Mouse (Mus musculus) limb, embryonic 14.5 days (tissue): ENCODE results near the gene Klf5. TPM values are rescaled to one million over a fixed set of nuclear protein-coding genes. Genes with fewer than 3 reads are reported as not detected.
A peak's percentile ranks its signal among the peaks of the same experiment; 100 is the strongest.

ENCODE experiments used
- ATAC-seq: fragments of 200-750 bp; cut with Nextera tagmentation; 2 replicates; pipeline ENCODE4 v1.8.0; 2017; ENCODE audit warnings: low read depth, moderate number of reproducible peaks, moderate TSS enrichment; ENCODE audit not compliant: low FRiP score
- DNase-seq: peaks from one replicate; pipeline ENCODE4 v3.0.0-alpha.2; 2015; ENCODE audit warnings: low spot score
- H3K27ac ChIP-seq: fragments of 300-500 bp; sonication (generic); replicated peaks from 2 replicates; pipeline ENCODE4 v1.5.1; 2014; ENCODE audit warnings: low read depth, mild to moderate bottlenecking, low read length, moderate library complexity, mixed read lengths
- H3K27me3 ChIP-seq: fragments of 300-500 bp; sonication (generic); 2 replicates; pipeline ENCODE4 v1.6.1; 2014; ENCODE audit warnings: low read length, mixed read lengths; ENCODE audit not compliant: control insufficient read depth, insufficient read depth
- H3K36me3 ChIP-seq: fragments of 300-500 bp; sonication (generic); 2 replicates; pipeline ENCODE4 v1.6.1; 2014; ENCODE audit warnings: mild to moderate bottlenecking, low read length, moderate library complexity, mixed read lengths; ENCODE audit not compliant: control insufficient read depth, insufficient read depth
- H3K4me1 ChIP-seq: fragments of 300-500 bp; sonication (generic); 2 replicates; pipeline ENCODE4 v1.6.1; 2014; ENCODE audit warnings: antibody characterized with exemption, low read length, mixed read lengths; ENCODE audit not compliant: control insufficient read depth, insufficient read depth
- H3K4me2 ChIP-seq: fragments of 300-500 bp; sonication (generic); replicated peaks from 2 replicates; pipeline ENCODE4 v1.6.1; 2014; ENCODE audit warnings: low read depth, mild to moderate bottlenecking, low read length, moderate library complexity; ENCODE audit not compliant: severe bottlenecking
- H3K4me3 ChIP-seq: fragments of 300-500 bp; sonication (generic); replicated peaks from 2 replicates; pipeline ENCODE4 v1.5.1; 2014; ENCODE audit warnings: low read length
- H3K9ac ChIP-seq: fragments of 300-500 bp; sonication (generic); 2 replicates; pipeline ENCODE4 v1.6.1; 2014; ENCODE audit warnings: mild to moderate bottlenecking, low read depth, low read length, moderate library complexity; ENCODE audit not compliant: severe bottlenecking
- H3K9me3 ChIP-seq: fragments of 300-500 bp; sonication (generic); 2 replicates; pipeline ENCODE4 v1.6.1; 2016; ENCODE audit warnings: low read length; ENCODE audit not compliant: control insufficient read depth
- POLR2A ChIP-seq: fragments of 200-500 bp; IDR thresholded peaks from 2 replicates; pipeline ENCODE4 v1.8.0; 2012; ENCODE audit warnings: inconsistent platforms, mild to moderate bottlenecking, moderate library complexity, borderline replicate concordance; ENCODE audit not compliant: insufficient read depth, insufficient read length; ENCODE audit errors: extremely low read depth
- WGBS: fragments of 180-500 bp; shearing (Covaris S2); extraction: QIAGEN DNeasy Blood & Tissue Kit; methylation state at CpG from one replicate; pipeline ENCODE4 v1.1.7; 2014; 5-methylcytosine and 5-hydroxymethylcytosine counted together
- polyA plus RNA-seq, 2 experiments: library from polyadenylated mRNA; depleted of rRNA in 1 of 2; stranded (reverse) in 1 of 2; unstranded in 1 of 2; fragments of >200 nt; fragmentation: Nextera tagmentation in 1 of 2; extraction: Ambion mirVana in 1 of 2; gene quantifications; 2 replicates each; pipeline versions ENCODE4 v1.2.1 to v1.2.3; 2012 to 2014

Gene Klf5
- polyA plus RNA-seq (2012; rRNA removed) = 22.7 and 23.4 TPM in 2 replicates
- 42.6 and 46.7 TPM in 2 replicates for polyA plus RNA-seq (2014; fragmentation: Nextera tagmentation; extraction: Ambion mirVana)

DNA sequence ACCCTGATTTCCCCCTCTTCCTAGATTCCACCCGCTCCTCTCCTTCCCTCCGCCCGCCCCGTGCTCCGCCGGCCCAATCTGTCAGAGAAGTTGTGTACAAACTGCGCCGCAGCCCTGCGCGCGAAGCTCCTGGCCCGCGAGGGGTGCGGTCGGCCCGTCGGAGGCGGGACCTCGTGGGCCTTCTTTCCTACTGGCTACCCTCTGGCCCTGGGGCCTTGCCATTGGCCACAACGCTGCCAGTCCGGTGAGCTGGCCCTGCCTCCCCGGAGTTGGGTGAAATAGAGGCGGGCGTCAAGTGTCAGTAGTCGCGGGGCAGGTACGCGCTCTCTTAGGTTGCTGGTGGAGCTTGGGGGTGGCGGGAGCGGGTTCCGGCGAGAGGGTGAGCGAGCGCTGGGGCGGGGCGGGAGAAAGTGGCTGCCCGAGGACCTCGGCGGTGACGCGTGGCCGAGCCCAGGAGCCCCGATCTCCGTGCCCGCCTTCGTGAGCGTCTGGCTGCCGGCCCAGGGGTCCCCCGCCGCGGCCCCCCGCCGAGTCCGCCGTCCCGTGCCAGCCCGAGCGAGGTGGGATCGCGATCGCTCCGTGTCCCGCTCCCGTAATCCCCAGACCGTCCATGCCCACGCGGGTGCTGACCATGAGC, at the start of gene Klf5:
Gene Klf5 (plus strand): TSS at position 307 of the 637 bp plus-strand sequence.
- H3K9ac ChIP-seq = peak within 1 kb of the TSS; percentile 78
- 0 out of 2 replicates have a peak, but pooled peaks cover 3% of the 10 kb centered on the region for H3K4me1 ChIP-seq
- peak within 1 kb of the TSS; percentile 55; the same call in 1 of the 2 replicates for H3K27ac ChIP-seq
- peak; percentile 96 for ATAC-seq
- TF ChIP-seq POLR2A = no peak
- peak within 1 kb of the TSS; percentile 91 for H3K4me2 ChIP-seq
- WGBS = under 1% methylated on average over 32 of the region's 67 CpGs
- peak within 1 kb of the TSS; percentile 73 for H3K4me3 ChIP-seq
- DNase-seq = peak; percentile 96
- peaks cover 6% of the 10 kb centered on the region for H3K36me3 ChIP-seq
- no peaks in the 10 kb centered on the region for H3K27me3 ChIP-seq
- no peaks in the 10 kb centered on the region for H3K9me3 ChIP-seq

DNA sequence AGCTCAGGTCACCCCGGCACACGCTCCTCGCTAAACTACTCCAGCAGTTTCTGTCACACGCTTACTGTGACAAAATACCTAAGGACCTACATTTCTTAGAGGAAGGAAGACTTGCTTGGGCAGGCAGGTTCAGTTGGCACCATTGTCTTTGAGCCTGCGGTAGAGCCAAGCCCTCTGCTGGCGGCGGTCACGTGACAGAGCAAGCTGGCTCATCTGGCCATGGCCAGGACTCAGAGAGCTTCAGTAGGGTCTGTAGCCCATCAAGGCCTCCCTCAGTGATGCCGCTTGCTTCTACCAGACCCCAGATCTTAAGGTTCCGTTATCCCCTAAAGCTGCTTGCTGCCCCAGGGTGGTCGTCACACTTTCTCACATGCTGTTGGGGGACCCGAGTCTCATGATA, 36.5 kb upstream of the Klf5 start:
- Histone ChIP-seq H3K4me2 (no peak overlapping the region), H3K36me3 (peaks cover 2% of the 10 kb centered on the region; the same call in 1 of the 2 replicates), H3K9ac (no peak overlapping the region), H3K27ac (no peak overlapping the region), H3K27me3 (no peaks in the 10 kb centered on the region), H3K9me3 (no peaks in the 10 kb centered on the region), H3K4me1 (no peaks in the 10 kb centered on the region), H3K4me3 (no peak overlapping the region)
- DNase-seq (no peak), ATAC-seq (no peak)
- no peak for TF ChIP-seq POLR2A
- 94% methylated on average over 12 of the region's 12 CpGs for WGBS

DNA sequence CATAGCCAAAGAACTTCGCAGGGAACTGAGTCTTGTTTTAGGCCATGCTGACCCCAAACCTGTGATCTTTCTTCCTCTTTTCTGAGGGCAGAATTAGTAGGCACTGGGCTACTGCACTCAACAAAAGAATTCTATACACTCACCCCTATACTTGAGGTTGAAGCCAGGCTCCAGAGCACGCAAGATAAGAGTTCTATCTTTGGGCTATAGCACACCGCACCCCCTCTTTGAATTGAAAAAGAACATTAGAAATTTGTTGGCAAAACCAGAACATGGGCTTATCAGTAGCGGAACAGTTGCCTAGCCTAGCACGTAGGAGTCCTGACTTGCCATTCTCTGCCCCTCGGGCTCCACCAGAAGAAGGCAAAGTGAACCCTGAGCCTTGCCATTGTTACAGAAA, 34.7 kb upstream of the Klf5 start:
- ATAC-seq = no peak
- TF ChIP-seq POLR2A = no peak
- Histone ChIP-seq H3K9ac (no peak overlapping the region), H3K4me2 (no peak overlapping the region), H3K4me1 (no peaks in the 10 kb centered on the region), H3K36me3 (no peaks in the 10 kb centered on the region), H3K9me3 (no peaks in the 10 kb centered on the region), H3K27ac (no peak overlapping the region), H3K27me3 (no peaks in the 10 kb centered on the region), H3K4me3 (no peak overlapping the region)
- DNase-seq = no peak
- WGBS = 91% methylated on average over 6 of the region's 6 CpGs

DNA sequence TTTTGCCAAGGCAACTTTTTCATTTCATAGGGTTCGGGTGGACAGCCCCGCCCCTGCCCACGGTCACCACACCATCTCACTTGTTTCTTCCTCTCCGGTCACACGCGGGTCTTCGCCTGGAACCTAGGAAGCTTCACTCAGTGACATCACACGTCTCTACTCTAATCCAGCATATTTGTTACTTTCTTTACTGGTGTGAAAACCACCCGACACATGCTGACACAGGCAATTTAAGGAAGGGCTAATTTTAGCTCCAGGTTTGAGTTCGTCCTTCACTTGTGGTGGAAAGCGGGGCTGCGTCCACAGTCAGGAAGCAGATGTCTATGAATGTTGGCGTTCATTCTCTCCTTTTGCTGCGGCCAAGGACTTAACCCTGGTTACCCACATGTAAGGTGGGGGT, 32.7 kb upstream of the Klf5 start:
- Histone ChIP-seq H3K4me1 (no peaks in the 10 kb centered on the region), H3K4me3 (no peak overlapping the region), H3K9me3 (no peaks in the 10 kb centered on the region), H3K9ac (no peak overlapping the region), H3K27me3 (no peaks in the 10 kb centered on the region), H3K36me3 (no peaks in the 10 kb centered on the region), H3K4me2 (no peak overlapping the region), H3K27ac (no peak overlapping the region)
- WGBS = 88% methylated on average over 14 of the region's 14 CpGs
- no peak for TF ChIP-seq POLR2A
- ATAC-seq = no peak
- DNase-seq = no peak

DNA sequence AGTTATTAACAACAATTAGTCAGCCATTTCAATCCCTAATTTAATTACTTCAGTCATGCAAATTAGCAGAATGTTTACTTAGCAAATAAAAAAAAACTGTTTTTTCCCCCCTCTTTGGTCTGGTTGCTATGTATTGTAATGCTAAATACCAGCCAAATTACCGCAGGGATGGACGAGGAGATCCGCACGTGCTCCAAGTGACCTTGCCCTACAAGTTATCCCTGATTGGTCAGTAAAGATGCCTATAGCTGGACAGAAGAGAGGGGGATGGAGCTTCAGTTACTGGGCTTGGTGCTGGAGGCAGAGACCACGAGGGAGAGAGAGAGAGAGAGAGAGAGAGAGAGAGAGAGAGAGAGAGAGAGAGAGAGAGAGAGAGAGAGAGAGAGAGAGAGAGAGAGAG, 31.7 kb upstream of the Klf5 start:
- H3K4me3 ChIP-seq = no peak overlapping the region
- 76% methylated on average over 5 of the region's 5 CpGs for WGBS
- H3K36me3 ChIP-seq = no peaks in the 10 kb centered on the region
- no peaks in the 10 kb centered on the region for H3K4me1 ChIP-seq
- ATAC-seq (no peak), DNase-seq (no peak)
- no peak overlapping the region for H3K4me2 ChIP-seq
- no peak for TF ChIP-seq POLR2A
- H3K9me3 ChIP-seq = no peaks in the 10 kb centered on the region
- H3K27ac ChIP-seq = no peak overlapping the region
- no peak overlapping the region for H3K9ac ChIP-seq
- H3K27me3 ChIP-seq = no peaks in the 10 kb centered on the region

DNA sequence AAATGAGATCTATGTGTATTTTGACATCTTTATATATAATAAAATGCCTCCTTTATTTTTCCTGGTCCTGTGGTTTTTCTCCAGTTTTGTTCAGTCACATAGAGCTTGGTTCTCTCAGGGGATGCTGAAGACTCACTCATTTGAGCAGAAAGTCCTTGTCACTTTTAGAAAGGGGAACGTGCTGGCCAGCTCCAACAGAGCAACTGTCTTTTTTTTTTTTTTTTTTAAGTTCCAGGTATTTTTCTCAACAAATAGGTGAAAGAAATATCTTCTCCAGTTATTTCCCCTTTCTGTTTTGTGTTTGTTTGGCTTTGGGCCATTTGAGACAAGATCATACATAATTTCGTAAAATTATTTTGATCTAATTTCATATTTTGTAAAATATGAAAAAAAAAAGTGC, 24.4 kb upstream of the Klf5 start:
- Histone ChIP-seq H3K9me3 (no peaks in the 10 kb centered on the region), H3K4me3 (no peak overlapping the region), H3K4me1 (no peaks in the 10 kb centered on the region), H3K27me3 (no peaks in the 10 kb centered on the region), H3K27ac (no peak overlapping the region), H3K4me2 (no peak overlapping the region), H3K9ac (no peak overlapping the region), H3K36me3 (no peaks in the 10 kb centered on the region)
- TF ChIP-seq POLR2A = no peak
- ATAC-seq = no peak
- 69% methylated on average over 2 of the region's 2 CpGs for WGBS
- DNase-seq = no peak
